Mouse (Mus musculus) midbrain, postnatal 0 days (tissue): ENCODE data around the gene Sp3. TPM values are rescaled to one million over a fixed set of nuclear protein-coding genes. Genes with fewer than 3 reads are reported as not detected.
A peak's percentile ranks its signal among the peaks of the same experiment; 100 is the strongest.

Experiments
- ATAC-seq: fragments of 200-750 bp; cut with Nextera tagmentation; 2 replicates; pipeline ENCODE4 v1.8.0; 2017; ENCODE audit warnings: moderate number of reproducible peaks, mild to moderate bottlenecking, moderate TSS enrichment, moderate library complexity; ENCODE audit not compliant: low FRiP score
- DNase-seq: peaks from one replicate; pipeline ENCODE4 v3.0.0-alpha.2; 2015; ENCODE audit warnings: low spot score
- H3K27ac ChIP-seq: fragments of 300-500 bp; sonication (generic); 2 replicates; pipeline ENCODE4 v1.5.1; 2014; ENCODE audit warnings: low read depth, mild to moderate bottlenecking, low read length, mixed read lengths
- H3K27me3 ChIP-seq: fragments of 300-500 bp; sonication (generic); 2 replicates; pipeline ENCODE4 v1.6.1; 2014; ENCODE audit warnings: low read length, control low read depth, mixed read lengths; ENCODE audit not compliant: insufficient read depth
- H3K36me3 ChIP-seq: fragments of 300-500 bp; sonication (generic); 2 replicates; pipeline ENCODE4 v1.6.1; 2014; ENCODE audit warnings: low read length, control low read depth, mixed read lengths; ENCODE audit not compliant: insufficient read depth
- H3K4me1 ChIP-seq: fragments of 300-500 bp; sonication (generic); 2 replicates; pipeline ENCODE4 v1.6.1; 2014; ENCODE audit warnings: mild to moderate bottlenecking, control low read depth, antibody characterized with exemption, low read length, mixed read lengths; ENCODE audit not compliant: insufficient read depth
- H3K4me2 ChIP-seq: fragments of 300-500 bp; sonication (generic); 2 replicates; pipeline ENCODE4 v1.6.1; 2014; ENCODE audit warnings: low read depth, mild to moderate bottlenecking, low read length, mixed read lengths; ENCODE audit not compliant: poor library complexity, severe bottlenecking
- H3K4me3 ChIP-seq: fragments of 300-500 bp; sonication (generic); 2 replicates; pipeline ENCODE4 v1.5.1; 2014; ENCODE audit warnings: low read depth, mild to moderate bottlenecking, low read length, moderate library complexity
- H3K9ac ChIP-seq: fragments of 300-500 bp; sonication (generic); replicated peaks from 2 replicates; pipeline ENCODE4 v1.6.1; 2014; ENCODE audit warnings: mild to moderate bottlenecking, low read length, moderate library complexity, mixed read lengths; ENCODE audit not compliant: poor library complexity, severe bottlenecking
- H3K9me3 ChIP-seq: fragments of 300-500 bp; sonication (generic); 2 replicates; pipeline ENCODE4 v1.6.1; 2016; ENCODE audit warnings: low read length, control low read depth
- CTCF ChIP-seq: IDR thresholded peaks from 2 replicates; pipeline ENCODE4 v1.5.1; 2016; ENCODE audit warnings: antibody characterized with exemption, mild to moderate bottlenecking
- WGBS: fragments of 180-500 bp; shearing (Covaris S2); extraction: QIAGEN DNeasy Blood & Tissue Kit; methylation state at CpG from one replicate; pipeline ENCODE4 v1.1.7; 2014; 5-methylcytosine and 5-hydroxymethylcytosine counted together
- polyA plus RNA-seq: library from polyadenylated mRNA; unstranded; fragments of >200 nt; fragmentation: Nextera tagmentation; extraction: Ambion mirVana; gene quantifications from 2 replicates; pipeline ENCODE4 v1.2.1, GENCODE M21; 2015
- total RNA-seq: library from RNA; depleted of rRNA; stranded (reverse); fragments of >200 nt; gene quantifications from 2 replicates; pipeline ENCODE4 v1.2.3, GENCODE M21; 2014

The Sp3 gene
- total and polyA plus RNA-seq, 2 experiments from 2014 or later = 23.4 to 73.3 TPM

DNA sequence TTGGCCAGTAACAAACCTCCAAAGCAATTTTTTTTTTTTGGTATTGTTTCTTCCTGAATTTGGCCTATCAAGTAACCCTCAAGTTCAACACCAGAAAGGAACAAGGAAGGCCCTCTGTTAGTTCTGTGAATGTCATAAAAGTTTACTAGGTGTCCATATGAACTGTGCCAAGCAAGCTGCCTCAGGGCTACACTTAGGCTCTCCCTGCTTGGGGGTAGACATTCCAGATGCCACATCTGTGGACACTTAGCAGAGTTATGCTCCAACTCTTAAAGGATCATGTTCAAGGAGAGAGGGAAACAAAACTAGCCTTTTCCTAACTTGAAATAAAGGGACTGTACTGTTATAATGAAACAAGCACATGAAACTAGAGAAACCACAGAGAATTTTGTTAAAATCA, 48.1 kb downstream of the Sp3 start:
- Histone ChIP-seq H3K27ac (no peak overlapping the region), H3K4me1 (no peaks in the 10 kb centered on the region), H3K9me3 (no peaks in the 10 kb centered on the region), H3K36me3 (0 out of 2 replicates have a peak, but pooled peaks cover 4% of the 10 kb centered on the region), H3K4me2 (no peak overlapping the region), H3K4me3 (no peak overlapping the region), H3K27me3 (no peaks in the 10 kb centered on the region), H3K9ac (no peak overlapping the region)
- TF ChIP-seq CTCF = no peak
- DNase-seq (no peak), ATAC-seq (no peak)

DNA sequence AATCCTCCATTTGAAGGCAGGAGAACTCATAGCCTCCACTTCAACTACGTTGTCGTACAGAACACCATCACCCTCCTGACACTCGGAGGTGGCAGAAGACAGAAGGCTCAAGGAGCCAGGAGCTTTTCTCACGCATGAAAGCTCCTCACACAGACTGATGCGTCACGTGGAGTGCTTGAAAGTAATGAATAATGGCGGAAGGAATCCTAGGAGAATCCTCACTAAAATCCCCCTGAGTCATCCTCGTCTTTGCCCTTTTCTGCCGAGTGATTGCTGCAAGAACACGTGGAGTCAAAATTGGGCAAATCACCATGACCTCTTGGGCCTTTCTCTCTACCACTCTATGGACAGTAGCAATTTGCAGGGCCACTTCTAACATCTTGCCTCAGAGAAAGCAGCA, 55.3 kb downstream of the Sp3 start:
- DNase-seq (peak; percentile 46), ATAC-seq (no peak)
- 64% methylated on average over 10 of the region's 10 CpGs for WGBS
- H3K4me3 ChIP-seq = no peak overlapping the region
- H3K27ac ChIP-seq = no peak overlapping the region
- no peaks in the 10 kb centered on the region for H3K4me1 ChIP-seq
- no peak overlapping the region for H3K9ac ChIP-seq
- H3K36me3 ChIP-seq = no peaks in the 10 kb centered on the region
- no peak for TF ChIP-seq CTCF
- no peaks in the 10 kb centered on the region for H3K27me3 ChIP-seq
- H3K9me3 ChIP-seq = no peaks in the 10 kb centered on the region
- no peak overlapping the region for H3K4me2 ChIP-seq

- ATAC-seq = no peak
- Histone ChIP-seq H3K27ac (no peak overlapping the region), H3K27me3 (no peaks in the 10 kb centered on the region), H3K4me2 (no peak overlapping the region), H3K9me3 (no peaks in the 10 kb centered on the region), H3K9ac (no peak overlapping the region), H3K4me1 (no peaks in the 10 kb centered on the region), H3K36me3 (no peaks in the 10 kb centered on the region), H3K4me3 (no peak overlapping the region)
- TF ChIP-seq CTCF = no peak
- DNase-seq = no peak
- 73% methylated on average over 4 of the region's 4 CpGs for WGBS
These were observed 64.1 kb downstream of the Sp3 start for GRCm38 (mm10) chr2:72916170-72916569.

DNA sequence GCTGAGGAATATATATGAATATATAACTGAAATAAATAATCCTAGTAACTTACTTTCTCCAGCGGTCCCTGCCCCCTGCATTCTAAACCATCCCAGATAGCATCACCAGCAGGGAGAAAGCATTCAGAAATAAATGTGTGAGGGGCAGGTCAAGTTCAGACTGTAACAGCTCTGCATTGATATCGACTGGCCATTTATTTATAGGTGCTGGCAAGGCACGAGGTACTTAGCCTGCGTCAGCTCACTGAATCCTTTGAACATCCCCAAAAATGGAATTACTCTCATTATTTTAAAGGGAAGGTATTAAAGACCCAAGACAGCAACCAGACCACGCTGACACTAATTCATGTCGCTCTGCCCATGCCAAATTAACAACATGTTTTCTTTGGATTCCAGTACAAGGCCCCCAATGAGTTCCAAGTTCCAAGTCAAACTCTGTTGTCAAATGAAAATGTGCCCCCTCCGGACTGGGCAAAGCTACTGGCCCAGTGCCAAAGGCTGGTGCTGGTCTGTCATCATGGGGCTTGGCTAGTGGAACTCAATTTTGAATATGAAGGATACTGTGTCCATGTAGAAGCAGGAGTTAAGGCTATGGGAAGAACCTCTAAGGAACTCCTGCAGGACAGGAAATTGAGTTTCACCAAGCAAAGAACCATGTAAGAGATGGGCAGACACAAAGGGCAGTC, 64.9 kb downstream of the Sp3 start:
- no peaks in the 10 kb centered on the region for H3K27me3 ChIP-seq
- no peaks in the 10 kb centered on the region for H3K36me3 ChIP-seq
- WGBS = 87% methylated on average over 7 of the region's 7 CpGs
- no peaks in the 10 kb centered on the region for H3K9me3 ChIP-seq
- no peaks in the 10 kb centered on the region for H3K4me1 ChIP-seq
- ATAC-seq (no peak), DNase-seq (peak; percentile 10)
- H3K9ac ChIP-seq = no peak overlapping the region
- TF ChIP-seq CTCF = no peak
- H3K4me3 ChIP-seq = no peak overlapping the region
- no peak overlapping the region for H3K27ac ChIP-seq
- no peak overlapping the region for H3K4me2 ChIP-seq

GRCm38 (mm10) chr2:72913458-72913760, 66.8 kb downstream of the Sp3 start:
- peak; percentile 62 for DNase-seq
- no peak for ATAC-seq
- H3K27ac ChIP-seq = no peak overlapping the region
- no peak overlapping the region for H3K4me2 ChIP-seq
- no peak for TF ChIP-seq CTCF
- H3K9me3 ChIP-seq = no peaks in the 10 kb centered on the region
- no peak overlapping the region for H3K4me3 ChIP-seq
- H3K4me1 ChIP-seq = no peaks in the 10 kb centered on the region
- no peak overlapping the region for H3K9ac ChIP-seq
- no peaks in the 10 kb centered on the region for H3K27me3 ChIP-seq
- H3K36me3 ChIP-seq = no peaks in the 10 kb centered on the region
- WGBS = 71% methylated on average over 7 of the region's 7 CpGs

DNA sequence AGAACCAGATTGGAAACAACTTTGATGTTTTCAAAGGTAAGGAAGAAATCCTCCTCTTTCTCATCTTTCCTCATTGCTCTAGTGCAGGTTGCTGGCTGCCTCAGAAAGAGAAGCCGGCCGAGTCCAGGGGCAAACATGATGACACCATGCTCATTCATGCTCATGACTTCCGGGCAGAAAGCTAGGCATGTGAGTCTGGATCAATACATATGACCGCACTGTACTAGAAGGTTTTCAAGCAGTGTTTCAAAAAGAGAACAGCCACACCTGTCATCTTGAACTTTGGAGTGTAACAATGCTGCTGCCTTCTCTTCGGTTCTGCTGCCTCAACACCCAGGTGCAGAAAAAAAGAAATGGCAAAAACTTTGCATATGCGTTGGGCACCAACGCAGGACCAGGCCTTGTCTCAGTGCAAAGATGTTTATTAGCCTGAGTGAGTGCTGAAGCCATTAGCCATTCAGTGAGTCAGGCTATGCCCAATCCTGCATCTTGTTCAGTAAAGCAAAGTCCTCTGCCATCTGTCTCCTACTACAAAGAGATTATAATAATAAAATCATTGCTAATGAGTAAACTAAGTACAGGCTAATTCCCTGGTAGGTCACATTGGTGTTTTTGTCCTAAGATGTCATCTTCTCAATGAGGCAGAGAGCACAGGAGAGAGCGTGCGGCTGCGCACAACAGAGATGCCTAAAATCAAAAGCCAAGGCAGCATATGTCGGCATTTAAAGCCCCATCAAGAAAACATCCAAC, 67.4 kb downstream of the Sp3 start:
- 85% methylated on average over 11 of the region's 11 CpGs for WGBS
- no peaks in the 10 kb centered on the region for H3K36me3 ChIP-seq
- no peak overlapping the region for H3K27ac ChIP-seq
- ATAC-seq (no peak), DNase-seq (peak; percentile 9)
- no peak for TF ChIP-seq CTCF
- H3K4me1 ChIP-seq = no peaks in the 10 kb centered on the region
- no peaks in the 10 kb centered on the region for H3K9me3 ChIP-seq
- H3K4me3 ChIP-seq = no peak overlapping the region
- no peaks in the 10 kb centered on the region for H3K27me3 ChIP-seq
- no peak overlapping the region for H3K4me2 ChIP-seq
- no peak overlapping the region for H3K9ac ChIP-seq
